Comparison of ENCODE assay signal across 8 mouse cellular contexts in genomic region chr2:146502578-146503311, GRCm38 (mm10). TPM values are rescaled to one million over a fixed set of nuclear protein-coding genes. Genes with fewer than 3 reads are reported as not detected.
DNase-seq lines count a peak whose midpoint lies in the region; ATAC-seq and TF ChIP-seq lines count a peak whose summit lies in the region.

No protein-coding gene starts in this region.

- no peaks in the 10 kb centered on the region for H3K27me3 ChIP-seq in midbrain, embryonic 13.5 days
- no peaks in the 10 kb centered on the region for H3K27me3 ChIP-seq in midbrain, embryonic 11.5 days (ENCODE audit: control insufficient read depth, insufficient read depth, low read length)
- H3K27me3 ChIP-seq in forebrain, postnatal 0 days (ENCODE audit: insufficient read depth, low read length), result no peaks in the 10 kb centered on the region

- no peaks in the 10 kb centered on the region for H3K36me3 ChIP-seq in midbrain, embryonic 13.5 days
- H3K36me3 ChIP-seq in midbrain, embryonic 11.5 days (ENCODE audit: control insufficient read depth, insufficient read depth, low read length), result no peaks in the 10 kb centered on the region
- H3K36me3 ChIP-seq in forebrain, postnatal 0 days (ENCODE audit: insufficient read depth), result no peaks in the 10 kb centered on the region

- H3K9ac ChIP-seq in midbrain, embryonic 13.5 days (replicated peaks), result no peak overlapping the region
- H3K9ac ChIP-seq in midbrain, embryonic 11.5 days (ENCODE audit: low read length), result no peak overlapping the region
- H3K9ac ChIP-seq in forebrain, postnatal 0 days, result no peak overlapping the region

- no peaks in the 10 kb centered on the region for H3K9me3 ChIP-seq in midbrain, embryonic 13.5 days
- no peaks in the 10 kb centered on the region for H3K9me3 ChIP-seq in midbrain, embryonic 11.5 days (ENCODE audit: control insufficient read depth, low read length)
- H3K9me3 ChIP-seq in forebrain, postnatal 0 days (ENCODE audit: low read length), result no peaks in the 10 kb centered on the region

- peak; percentile 62; the same call in 1 of the 2 replicates for ATAC-seq in midbrain, embryonic 13.5 days
- ATAC-seq in midbrain, embryonic 11.5 days (ENCODE audit: low FRiP score), result no peak
- peak; percentile 93 for ATAC-seq in forebrain, postnatal 0 days
- ATAC-seq in hematopoietic stem cell, adult 5-6 weeks (replicated peaks in 1 of 2; ENCODE audit: insufficient read depth in 1 of 2, low FRiP score in 2 of 2, low TSS enrichment in 1 of 2, low read depth in 1 of 2, poor library complexity in 2 of 2, severe bottlenecking in 2 of 2), result peak; percentile 30 to 52; a peak in 2 of 4 replicates

- H3K4me2 ChIP-seq in midbrain, embryonic 13.5 days (replicated peaks), result no peak overlapping the region
- no peak overlapping the region for H3K4me2 ChIP-seq in midbrain, embryonic 11.5 days
- H3K4me2 ChIP-seq in forebrain, postnatal 0 days (ENCODE audit: low read depth), result peak overlapping the region; percentile 1; the same call in 1 of the 2 replicates

- H3K27ac ChIP-seq in midbrain, embryonic 13.5 days, result no peak overlapping the region
- no peak overlapping the region for H3K27ac ChIP-seq in midbrain, embryonic 11.5 days (ENCODE audit: low read depth, low read length)
- peak overlapping the region; percentile 71 for H3K27ac ChIP-seq in forebrain, postnatal 0 days (ENCODE audit: low read depth, low read length)

- no peak for DNase-seq in midbrain, embryonic 11.5 days (ENCODE audit: low spot score, missing footprints)
- peak; percentile 87 for DNase-seq in forebrain, postnatal 0 days
- DNase-seq in left cerebral cortex, adult 11 months (ENCODE audit: low spot score), result peak; percentile 72
- peak; percentile 24 for DNase-seq in lung, postnatal 25 days (ENCODE audit: low spot score)
- DNase-seq in thymus, postnatal 4 days, result no peak
- DNase-seq in thymus, postnatal 14 days, result no peak

- no peak overlapping the region for H3K4me3 ChIP-seq in midbrain, embryonic 13.5 days (replicated peaks)
- no peak overlapping the region for H3K4me3 ChIP-seq in midbrain, embryonic 11.5 days (ENCODE audit: low read depth, low read length)
- no peak overlapping the region for H3K4me3 ChIP-seq in forebrain, postnatal 0 days (ENCODE audit: low read depth, low read length)

- WGBS in midbrain, embryonic 13.5 days, result 75% methylated on average over 9 of the region's 9 CpGs
- WGBS in midbrain, embryonic 11.5 days, result 78% methylated on average over 9 of the region's 9 CpGs
- WGBS in forebrain, postnatal 0 days, result 46% methylated on average over 9 of the region's 9 CpGs

- peaks cover 16% of the 10 kb centered on the region for H3K4me1 ChIP-seq in midbrain, embryonic 13.5 days (replicated peaks)
- H3K4me1 ChIP-seq in midbrain, embryonic 11.5 days (ENCODE audit: control insufficient read depth, insufficient read depth, low read length), result peaks cover 3% of the 10 kb centered on the region; the same call in 1 of the 2 replicates
- H3K4me1 ChIP-seq in forebrain, postnatal 0 days (ENCODE audit: insufficient read depth), result peaks cover 16% of the 10 kb centered on the region

- TF ChIP-seq CTCF in forebrain, postnatal 0 days (IDR thresholded peaks at IDR 0.05; ENCODE audit: low read depth), result peak; percentile 30

RNA-seq across cellular contexts. Expression of gene Ralgapa2, which starts 9.4 kb away (rescaled TPM):
- polyA plus RNA-seq in midbrain, embryonic 13.5 days (2015; fragmentation: Nextera tagmentation; extraction: Ambion mirVana), result 11.7 and 13.1 TPM in 2 replicates
- polyA plus RNA-seq in midbrain, embryonic 11.5 days (2014; fragmentation: Nextera tagmentation; extraction: Ambion mirVana), result 9.0 and 9.7 TPM in 2 replicates
- 19.2 and 32.9 TPM in 2 replicates for total RNA-seq in forebrain, postnatal 0 days (2014; rRNA removed)
- 3.6 and 6.8 TPM in 2 replicates for polyA plus RNA-seq in forebrain, postnatal 0 days (2015; fragmentation: Nextera tagmentation; extraction: Ambion mirVana)
- total RNA-seq in hematopoietic stem cell, adult 5-6 weeks (2017), result 23.0 and 23.9 TPM in 2 replicates

Comparison
In these comparisons a context has a peak if more than half of its experiments do, and no peak if none do; other contexts are left out.
1. DNase-seq: peak in forebrain, postnatal 0 days (single experiment), left cerebral cortex, adult 11 months (single experiment) and lung, postnatal 25 days (single experiment); none in midbrain, embryonic 11.5 days (single experiment), thymus, postnatal 4 days (single experiment) and thymus, postnatal 14 days (single experiment).